Mouse (Mus musculus): ENCODE measurements at regions not wholly inside any gene's neighbourhood (a gene's known extent, or its start where the extent isn't known, plus 50 kb on each side); places are given as distances from the start of the nearest gene placed in this dataset.

GRCm38 (mm10) chr1:64255554-64256295 is 133.6 kb upstream of the Klf7 start:
- no peak overlapping the region for H3ac ChIP-seq (ENCODE audit: control insufficient read depth, insufficient read length)
- no peaks in the 10 kb centered on the region for H3K27me3 ChIP-seq (ENCODE audit: control insufficient read depth, insufficient read depth, insufficient read length)
- H3K4me3 ChIP-seq: no peak overlapping the region
- H3K79me2 ChIP-seq (ENCODE audit: control insufficient read depth, insufficient read depth): no peaks in the 10 kb centered on the region
- H3K4me2 ChIP-seq (ENCODE audit: low read depth): no peak overlapping the region
- H3K36me3 ChIP-seq (ENCODE audit: control insufficient read depth, insufficient read depth): no peaks in the 10 kb centered on the region
- TF ChIP-seq E2F4 (IDR thresholded peaks at IDR 0.05; ENCODE audit: insufficient read depth) (no peak), USF1 (IDR thresholded peaks at IDR 0.05; ENCODE audit: low read depth) (no peak), MAX (IDR thresholded peaks at IDR 0.05; ENCODE audit: low read depth) (no peak), CEBPB (IDR thresholded peaks at IDR 0.05; ENCODE audit: insufficient read depth, poor library complexity, severe bottlenecking) (no peak), REST (IDR thresholded peaks at IDR 0.05; ENCODE audit: insufficient read depth, insufficient read length) (no peak), POLR2A (IDR thresholded peaks at IDR 0.05; ENCODE audit: insufficient read length, low read depth) (no peak), MYOG (IDR thresholded peaks at IDR 0.05; ENCODE audit: control insufficient read depth in 1 of 3, insufficient read depth in 1 of 3, insufficient read length in 2 of 3, low read depth in 2 of 3) (no peak), SRF (IDR thresholded peaks at IDR 0.05; ENCODE audit: control insufficient read depth, insufficient read length, low read depth) (no peak), TCF12 (IDR thresholded peaks at IDR 0.05; ENCODE audit: insufficient read depth, poor library complexity, severe bottlenecking) (no peak), MYOD1 (IDR thresholded peaks at IDR 0.05; ENCODE audit: control insufficient read depth in 1 of 3, insufficient read length in 2 of 3, low read depth in 2 of 3) (no peak), POLR2AphosphoS2 (IDR thresholded peaks at IDR 0.05; ENCODE audit: insufficient read length, low read depth) (no peak), TCF3 (IDR thresholded peaks at IDR 0.05; ENCODE audit: insufficient read length, low read depth) (no peak)

GRCm38 (mm10) chr1:64254673-64255072 is 132.6 kb upstream of the Klf7 start:
- H3K27me3 ChIP-seq (ENCODE audit: control insufficient read depth, insufficient read depth, insufficient read length): no peaks in the 10 kb centered on the region
- H3K36me3 ChIP-seq (ENCODE audit: control insufficient read depth, insufficient read depth): no peaks in the 10 kb centered on the region
- H3ac ChIP-seq (ENCODE audit: control insufficient read depth, insufficient read length): no peak overlapping the region
- no peak overlapping the region for H3K4me3 ChIP-seq
- H3K79me2 ChIP-seq (ENCODE audit: control insufficient read depth, insufficient read depth): no peaks in the 10 kb centered on the region
- TF ChIP-seq CEBPB (IDR thresholded peaks at IDR 0.05; ENCODE audit: insufficient read depth, poor library complexity, severe bottlenecking) (no peak), POLR2AphosphoS2 (IDR thresholded peaks at IDR 0.05; ENCODE audit: insufficient read length, low read depth) (no peak), SRF (IDR thresholded peaks at IDR 0.05; ENCODE audit: control insufficient read depth, insufficient read length, low read depth) (no peak), MAX (IDR thresholded peaks at IDR 0.05; ENCODE audit: low read depth) (no peak), USF1 (IDR thresholded peaks at IDR 0.05; ENCODE audit: low read depth) (no peak), POLR2A (IDR thresholded peaks at IDR 0.05; ENCODE audit: insufficient read length, low read depth) (no peak)
- H3K4me2 ChIP-seq (ENCODE audit: low read depth): no peak overlapping the region

- Histone ChIP-seq H3ac (ENCODE audit: control insufficient read depth, insufficient read length) (no peak overlapping the region), H3K36me3 (ENCODE audit: control insufficient read depth, insufficient read depth) (no peaks in the 10 kb centered on the region), H3K79me2 (ENCODE audit: control insufficient read depth, insufficient read depth) (no peaks in the 10 kb centered on the region), H3K4me2 (ENCODE audit: low read depth) (no peak overlapping the region), H3K27me3 (ENCODE audit: control insufficient read depth, insufficient read depth, insufficient read length) (no peaks in the 10 kb centered on the region), H3K4me3 (no peak overlapping the region)
- TF ChIP-seq REST (IDR thresholded peaks at IDR 0.05; ENCODE audit: insufficient read depth, insufficient read length) (no peak), MAX (IDR thresholded peaks at IDR 0.05; ENCODE audit: low read depth) (no peak), USF1 (IDR thresholded peaks at IDR 0.05; ENCODE audit: low read depth) (no peak), MYOG (IDR thresholded peaks at IDR 0.05; ENCODE audit: control insufficient read depth in 1 of 3, insufficient read depth in 1 of 3, insufficient read length in 2 of 3, low read depth in 2 of 3) (no peak)
These were observed 131.9 kb upstream of the Klf7 start for GRCm38 (mm10) chr1:64253996-64254395.

- H3K36me3 ChIP-seq (ENCODE audit: control insufficient read depth, insufficient read depth): no peaks in the 10 kb centered on the region
- no peak overlapping the region for H3ac ChIP-seq (ENCODE audit: control insufficient read depth, insufficient read length)
- no peaks in the 10 kb centered on the region for H3K79me2 ChIP-seq (ENCODE audit: control insufficient read depth, insufficient read depth)
- H3K4me2 ChIP-seq (ENCODE audit: low read depth): no peak overlapping the region
- H3K4me3 ChIP-seq: no peak overlapping the region
- no peaks in the 10 kb centered on the region for H3K27me3 ChIP-seq (ENCODE audit: control insufficient read depth, insufficient read depth, insufficient read length)
- no peak for TF ChIP-seq MYOD1 (IDR thresholded peaks at IDR 0.05; ENCODE audit: control insufficient read depth in 1 of 3, insufficient read length in 2 of 3, low read depth in 2 of 3)
- TF ChIP-seq TCF12 (IDR thresholded peaks at IDR 0.05; ENCODE audit: insufficient read depth, poor library complexity, severe bottlenecking): no peak
- no peak for TF ChIP-seq CEBPB (IDR thresholded peaks at IDR 0.05; ENCODE audit: insufficient read depth, poor library complexity, severe bottlenecking)
- no peak for TF ChIP-seq MYOG (IDR thresholded peaks at IDR 0.05; ENCODE audit: control insufficient read depth in 1 of 3, insufficient read depth in 1 of 3, insufficient read length in 2 of 3, low read depth in 2 of 3)
- no peak for TF ChIP-seq POLR2A (IDR thresholded peaks at IDR 0.05; ENCODE audit: insufficient read length, low read depth)
- TF ChIP-seq E2F4 (IDR thresholded peaks at IDR 0.05; ENCODE audit: insufficient read depth): no peak
- no peak for TF ChIP-seq USF1 (IDR thresholded peaks at IDR 0.05; ENCODE audit: low read depth)
These were observed 120.3 kb upstream of the Klf7 start for GRCm38 (mm10) chr1:64242401-64242800.

- Histone ChIP-seq H3ac (ENCODE audit: control insufficient read depth, insufficient read length) (no peak overlapping the region), H3K4me2 (ENCODE audit: low read depth) (no peak overlapping the region), H3K4me3 (no peak overlapping the region), H3K79me2 (ENCODE audit: control insufficient read depth, insufficient read depth) (no peaks in the 10 kb centered on the region), H3K36me3 (ENCODE audit: control insufficient read depth, insufficient read depth) (no peaks in the 10 kb centered on the region), H3K27me3 (ENCODE audit: control insufficient read depth, insufficient read depth, insufficient read length) (no peaks in the 10 kb centered on the region)
- TF ChIP-seq USF1 (IDR thresholded peaks at IDR 0.05; ENCODE audit: low read depth): no peak
- no peak for TF ChIP-seq MAX (IDR thresholded peaks at IDR 0.05; ENCODE audit: low read depth)
- no peak for TF ChIP-seq MYOG (IDR thresholded peaks at IDR 0.05; ENCODE audit: control insufficient read depth in 1 of 3, insufficient read depth in 1 of 3, insufficient read length in 2 of 3, low read depth in 2 of 3)
- no peak for TF ChIP-seq E2F4 (IDR thresholded peaks at IDR 0.05; ENCODE audit: insufficient read depth)
- TF ChIP-seq TCF3 (IDR thresholded peaks at IDR 0.05; ENCODE audit: insufficient read length, low read depth): no peak
- no peak for TF ChIP-seq REST (IDR thresholded peaks at IDR 0.05; ENCODE audit: insufficient read depth, insufficient read length)
These were observed 107.6 kb upstream of the Klf7 start for GRCm38 (mm10) chr1:64229654-64230053.
